Mouse (Mus musculus) ES-E14 (cell line): ENCODE data around the gene Dnajc6. TPM values are rescaled to one million over a fixed set of nuclear protein-coding genes. Genes with fewer than 3 reads are reported as not detected.

ENCODE experiments used
- DNase-seq: peaks from one replicate; pipeline ENCODE4 v3.0.0-alpha.2; 2013; ENCODE audit warnings: low read depth, low spot score
- H3K27ac ChIP-seq: 2 replicates; pipeline ENCODE4 v1.5.1; 2012; ENCODE audit warnings: low read depth, mild to moderate bottlenecking, low read length, moderate library complexity, mixed read lengths; ENCODE audit not compliant: poor library complexity, insufficient read depth, severe bottlenecking
- H3K36me3 ChIP-seq: 2 replicates; pipeline ENCODE4 v1.6.1; 2012; ENCODE audit warnings: mild to moderate bottlenecking, low read length, moderate library complexity, mixed read lengths; ENCODE audit not compliant: control insufficient read depth, poor library complexity, insufficient read depth, severe bottlenecking
- H3K4me1 ChIP-seq, 2 experiments: fragments of 150-350 bp in 1 of 2; sonication (generic) in 1 of 2; 2 replicates each; pipeline ENCODE4 v1.6.1; 2012; ENCODE audit warnings: low read length in 2 of 2, mild to moderate bottlenecking in 1 of 2, mixed read lengths in 1 of 2; ENCODE audit not compliant: control insufficient read depth in 2 of 2, insufficient read depth in 2 of 2, poor library complexity in 1 of 2
- H3K4me3 ChIP-seq, 2 experiments: fragments of 150-350 bp in 1 of 2; sonication (generic) in 1 of 2; 2 replicates each; pipeline ENCODE4 v1.5.1; 2012; ENCODE audit warnings: low read length in 2 of 2, low read depth in 1 of 2, mild to moderate bottlenecking in 1 of 2, mixed read lengths in 1 of 2; ENCODE audit not compliant: insufficient read depth in 1 of 2, poor library complexity in 1 of 2, severe bottlenecking in 1 of 2
- H3K9ac ChIP-seq: 2 replicates; pipeline ENCODE4 v1.6.1; 2012; ENCODE audit warnings: low read depth, mild to moderate bottlenecking, low read length, mixed read lengths; ENCODE audit not compliant: poor library complexity, insufficient read depth, severe bottlenecking
- H3K9me3 ChIP-seq: fragments of 150-350 bp; sonication (generic); 2 replicates; pipeline ENCODE4 v1.6.1; 2012; ENCODE audit warnings: low read depth, mild to moderate bottlenecking, low read length; ENCODE audit not compliant: control insufficient read depth, insufficient read depth
- CHD2 ChIP-seq: IDR thresholded peaks from 2 replicates; pipeline ENCODE4 v1.6.1; 2014; ENCODE audit warnings: mild to moderate bottlenecking, low read depth, low read length, inconsistent platforms
- HCFC1 ChIP-seq: IDR thresholded peaks from 2 replicates; pipeline ENCODE4 v1.6.1; 2012; ENCODE audit warnings: low read length, inconsistent platforms, borderline replicate concordance; ENCODE audit not compliant: insufficient read depth
- MAFK ChIP-seq: IDR thresholded peaks from 2 replicates; pipeline ENCODE4 v1.6.1; 2014; ENCODE audit warnings: mild to moderate bottlenecking, low read depth, low read length, inconsistent platforms; ENCODE audit not compliant: insufficient read depth
- ZC3H11A ChIP-seq: IDR thresholded peaks from 2 replicates; pipeline ENCODE4 v1.6.1; 2012; ENCODE audit warnings: low read depth, mild to moderate bottlenecking, inconsistent platforms, low read length, borderline replicate concordance
- ZNF384 ChIP-seq: IDR thresholded peaks from 2 replicates; pipeline ENCODE4 v1.6.1; 2012; ENCODE audit warnings: low read depth, low read length, inconsistent platforms
- in situ Hi-C, 2 experiments: fragments of 600-800 bp; cut with MboI; formaldehyde crosslinking; loops; one replicate each; pipeline ENCODE4 v1.15.1; 2025; ENCODE audit warnings: low sequenced_read_pairs in 2 of 2, inconsistent platforms in 1 of 2; ENCODE audit not compliant: unreplicated experiment in 2 of 2
- total RNA-seq: library from RNA; depleted of rRNA; stranded (reverse); fragments of 300-350 nt; gene quantifications from 2 replicates; pipeline ENCODE4 v1.2.3, GENCODE M21; 2012

Dnajc6 gene
- total RNA-seq, 1 experiment = 7.2 TPM

DNA sequence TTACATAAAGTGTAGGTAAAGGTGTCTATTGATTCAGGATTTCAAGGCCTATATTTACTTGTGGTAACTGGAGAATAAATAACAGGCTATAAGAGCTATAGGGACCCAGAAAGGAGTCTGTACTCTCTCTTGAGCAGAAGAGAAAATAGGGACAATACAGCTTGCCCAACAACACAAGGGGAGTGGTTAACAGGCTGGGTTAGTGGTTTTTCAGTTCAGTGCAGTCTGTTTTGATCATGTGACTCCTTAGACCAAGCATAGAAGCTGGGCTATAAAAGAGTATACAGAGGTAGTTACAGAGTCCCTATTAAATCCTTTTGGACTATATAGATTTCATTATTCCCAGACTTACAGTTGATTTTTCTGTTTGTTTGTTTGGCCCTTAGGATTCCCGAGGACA, 36.3 kb upstream of the Dnajc6 start:
- TF ChIP-seq ZNF384 = no peak
- no peak for TF ChIP-seq HCFC1
- no peak for TF ChIP-seq CHD2
- no peak for TF ChIP-seq MAFK
- TF ChIP-seq ZC3H11A = no peak
- in situ Hi-C loops = no loop called here

DNA sequence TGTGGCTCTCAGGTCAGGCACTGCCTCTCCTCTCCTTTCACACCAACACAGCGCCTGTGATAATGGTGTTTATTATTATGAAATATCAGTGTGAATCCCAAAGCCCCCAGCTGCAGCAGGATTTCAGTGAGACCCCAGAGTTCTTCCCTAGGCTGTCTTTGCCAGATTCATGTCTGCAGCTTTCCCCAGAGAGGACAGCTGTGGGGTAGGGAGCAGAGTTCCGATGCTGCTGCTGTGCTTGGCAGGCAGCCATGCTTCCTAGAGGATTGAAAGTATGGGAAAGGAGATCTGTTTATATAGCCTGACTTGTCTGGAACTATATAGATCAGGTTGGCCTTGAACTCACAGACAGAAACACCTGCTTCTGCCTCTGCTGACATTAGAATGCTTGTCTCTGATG, 34.4 kb upstream of the Dnajc6 start:
- no peak overlapping the region for H3K9ac ChIP-seq
- no peak overlapping the region for H3K27ac ChIP-seq
- H3K4me1 ChIP-seq = peaks cover 0 to 4% of the 10 kb centered on the region in 2 experiments; a peak in 1 of 4 replicates
- in situ Hi-C loops = no loop called here
- H3K4me3 ChIP-seq = no peak overlapping the region
- no peak for DNase-seq
- no peaks in the 10 kb centered on the region for H3K9me3 ChIP-seq
- TF ChIP-seq MAFK (no peak), CHD2 (no peak), ZNF384 (no peak), HCFC1 (no peak), ZC3H11A (no peak)
- H3K36me3 ChIP-seq = peaks cover 6% of the 10 kb centered on the region; the same call in 1 of the 2 replicates

More for the DNA sequence above, 36.3 kb upstream of the Dnajc6 start:
- no peak for DNase-seq
- H3K9me3 ChIP-seq = no peaks in the 10 kb centered on the region
- H3K27ac ChIP-seq = no peak overlapping the region
- H3K36me3 ChIP-seq = peaks cover 2% of the 10 kb centered on the region; the same call in 1 of the 2 replicates
- H3K4me3 ChIP-seq = no peak overlapping the region
- peaks cover 2 to 5% of the 10 kb centered on the region in 2 experiments; a peak in 1 of 4 replicates for H3K4me1 ChIP-seq
- H3K9ac ChIP-seq = no peak overlapping the region

DNA sequence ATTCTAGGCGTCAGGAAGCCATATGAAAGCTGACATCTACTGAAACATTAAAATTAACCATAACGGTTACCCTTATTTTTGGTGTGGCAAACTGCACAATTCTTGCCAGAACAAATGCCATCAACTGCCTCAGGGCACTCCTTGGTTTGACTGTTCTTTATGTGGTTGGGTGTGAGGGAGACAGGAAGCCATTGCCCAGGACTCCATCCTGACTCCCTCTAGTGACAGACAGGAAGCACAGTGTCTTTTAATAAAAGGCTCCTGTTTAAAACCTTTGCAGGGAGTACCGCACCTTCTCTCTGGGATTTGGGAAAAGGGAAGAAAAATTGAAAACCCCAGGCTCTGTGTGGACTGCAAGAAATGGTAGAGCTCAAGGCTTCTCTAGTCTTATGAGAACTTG, 30.2 kb upstream of the Dnajc6 start:
- DNase-seq = no peak
- H3K4me3 ChIP-seq = no peak overlapping the region
- H3K4me1 ChIP-seq = 0 out of 4 replicates have a peak, but pooled peaks cover 0 to 2% of the 10 kb centered on the region in 2 experiments
- H3K9me3 ChIP-seq = no peaks in the 10 kb centered on the region
- in situ Hi-C loops = no loop called here
- peaks cover 10% of the 10 kb centered on the region; the same call in 1 of the 2 replicates for H3K36me3 ChIP-seq
- TF ChIP-seq HCFC1 (no peak), MAFK (no peak), CHD2 (no peak), ZNF384 (no peak)
- no peak overlapping the region for H3K27ac ChIP-seq
- H3K9ac ChIP-seq = no peak overlapping the region

DNA sequence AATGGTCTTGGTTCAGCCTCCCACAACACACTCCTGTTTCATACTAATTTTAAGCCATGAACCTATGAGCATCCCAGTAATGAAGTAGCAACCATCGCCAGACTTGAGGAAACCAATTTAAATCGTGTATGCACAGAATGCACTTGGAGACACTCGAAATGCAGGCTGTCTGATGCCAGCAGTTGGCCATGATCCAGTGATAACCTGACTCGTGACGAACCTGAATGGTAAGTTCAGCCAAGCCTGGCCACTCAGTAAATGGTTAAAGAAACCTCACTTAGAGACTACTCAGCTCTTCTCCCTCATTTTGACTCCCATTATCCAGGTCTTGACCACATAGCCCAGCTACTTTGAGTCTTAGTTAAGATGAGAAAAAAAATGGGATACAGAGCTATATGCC, 27.2 kb upstream of the Dnajc6 start:
- H3K27ac ChIP-seq = no peak overlapping the region
- in situ Hi-C loops = no loop called here
- no peak overlapping the region for H3K4me3 ChIP-seq

DNA sequence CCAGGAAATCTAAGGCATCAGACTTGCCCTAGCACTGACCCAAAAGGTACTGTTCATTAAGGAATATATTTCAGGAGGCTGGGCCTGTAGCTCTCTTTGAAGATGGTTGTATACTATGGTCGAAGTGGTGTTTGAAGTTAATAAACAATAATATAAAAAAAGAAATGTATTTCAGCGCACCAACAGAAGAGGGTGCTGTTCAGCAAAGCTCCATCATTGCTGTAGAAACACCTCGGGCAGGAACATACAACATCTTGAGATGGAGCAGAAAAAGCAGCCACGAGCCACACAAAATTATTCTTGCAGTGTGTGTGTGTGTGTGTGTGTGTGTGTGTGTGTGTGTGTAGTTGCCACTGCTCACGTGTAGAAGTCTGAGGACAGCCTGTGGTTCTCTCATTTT, 25.9 kb upstream of the Dnajc6 start:
- H3K9me3 ChIP-seq = no peaks in the 10 kb centered on the region
- H3K36me3 ChIP-seq = peaks cover 6% of the 10 kb centered on the region; the same call in 1 of the 2 replicates
- no peak for TF ChIP-seq HCFC1
- TF ChIP-seq ZNF384 = no peak
- no peak for TF ChIP-seq ZC3H11A
- no peak for TF ChIP-seq CHD2
- no peak for TF ChIP-seq MAFK
- no peak overlapping the region for H3K9ac ChIP-seq
- DNase-seq = no peak
- in situ Hi-C loops = no loop called here
- H3K4me3 ChIP-seq = no peak overlapping the region
- H3K27ac ChIP-seq = no peak overlapping the region
- 0 out of 4 replicates have a peak, but pooled peaks cover 0 to 2% of the 10 kb centered on the region in 2 experiments for H3K4me1 ChIP-seq

More for the DNA sequence above, 27.2 kb upstream of the Dnajc6 start:
- no peak for DNase-seq
- Histone ChIP-seq H3K9me3 (no peaks in the 10 kb centered on the region), H3K9ac (no peak overlapping the region), H3K4me1 (0 out of 4 replicates have a peak, but pooled peaks cover 0 to 2% of the 10 kb centered on the region in 2 experiments), H3K36me3 (peaks cover 10% of the 10 kb centered on the region; the same call in 1 of the 2 replicates)
- no peak for TF ChIP-seq ZNF384
- TF ChIP-seq CHD2 = no peak
- no peak for TF ChIP-seq MAFK
- no peak for TF ChIP-seq HCFC1
- no peak for TF ChIP-seq ZC3H11A
